Mouse (Mus musculus): ENCODE measurements around the gene Olfr1089. TPM values are rescaled to one million over a fixed set of nuclear protein-coding genes. Genes with fewer than 3 reads are reported as not detected.

Gene Olfr1089
- total RNA-seq (2012; rRNA removed): not detected in 2 replicates
- total RNA-seq (2014; rRNA removed): not detected in 2 replicates
- not detected in 2 replicates for polyA plus RNA-seq (2012; ENCODE audit: insufficient read length, low read depth)

DNA sequence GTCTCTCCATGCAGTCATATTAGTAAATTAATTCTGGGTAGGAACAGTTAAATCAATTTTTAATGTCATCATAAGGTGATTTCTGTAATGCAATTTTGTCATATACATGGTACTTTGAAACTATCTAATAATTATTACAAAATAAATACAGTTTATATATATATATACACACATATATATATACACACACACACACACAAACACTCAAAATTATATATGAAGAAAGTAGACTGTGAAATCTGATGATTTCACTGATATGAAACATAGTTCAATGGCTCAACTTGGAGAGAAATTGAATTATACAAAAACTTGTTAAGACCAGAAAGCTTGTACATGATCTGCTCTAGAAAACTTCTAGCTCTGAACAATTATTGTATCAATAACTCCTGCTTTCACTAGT, at the start of gene Olfr1089:
TSS of gene Olfr1089 (minus strand) at position 101 of the 400 bp plus-strand sequence.
- no peaks in the 10 kb centered on the region for H3K4me1 ChIP-seq (ENCODE audit: control insufficient read depth in 1 of 2, insufficient read depth in 2 of 2)
- TF ChIP-seq PAX5 (IDR thresholded peaks at IDR 0.05; ENCODE audit: low read length): no peak
- no peak for TF ChIP-seq NELFE (IDR thresholded peaks at IDR 0.05; ENCODE audit: low read depth, low read length)
- H3K36me3 ChIP-seq (replicated peaks in 1 of 2; ENCODE audit: control insufficient read depth in 1 of 2, insufficient read depth in 1 of 2, low read length in 1 of 2): no peaks in the 10 kb centered on the region
- H3K4me2 ChIP-seq (ENCODE audit: insufficient read depth, low read depth, poor library complexity, severe bottlenecking): no peak within 1 kb of the TSS
- no peak for DNase-seq (ENCODE audit: extremely low read depth)
- no peak within 1 kb of the TSS for H3K4me3 ChIP-seq (replicated peaks in 1 of 3; ENCODE audit: low read depth in 2 of 3, low read length in 2 of 3, poor library complexity in 1 of 3)
- no peak within 1 kb of the TSS for H3K27ac ChIP-seq (ENCODE audit: insufficient read depth, low read depth)
- H3K9me3 ChIP-seq (replicated peaks; ENCODE audit: low read length): peaks cover 8% of the 10 kb centered on the region
- no peaks in the 10 kb centered on the region for H3K27me3 ChIP-seq (replicated peaks)
- in situ Hi-C loops (cut with MboI; ENCODE audit: low pct_ligation_motif_present, low pct_unique_long_range_greater_than_20kb, low sequenced_read_pairs) (no loop called here), dilution Hi-C loops (cut with MboI; ENCODE audit: extremely low pct_ligation_motif_present, extremely low pct_unique_long_range_greater_than_20kb, low sequenced_read_pairs) (no loop called here)
- H3K79me2 ChIP-seq (replicated peaks; ENCODE audit: control insufficient read depth, extremely low read depth, insufficient read depth, poor library complexity, severe bottlenecking): no peaks in the 10 kb centered on the region
- H3K9ac ChIP-seq (ENCODE audit: insufficient read depth, low read depth): no peak within 1 kb of the TSS

DNA sequence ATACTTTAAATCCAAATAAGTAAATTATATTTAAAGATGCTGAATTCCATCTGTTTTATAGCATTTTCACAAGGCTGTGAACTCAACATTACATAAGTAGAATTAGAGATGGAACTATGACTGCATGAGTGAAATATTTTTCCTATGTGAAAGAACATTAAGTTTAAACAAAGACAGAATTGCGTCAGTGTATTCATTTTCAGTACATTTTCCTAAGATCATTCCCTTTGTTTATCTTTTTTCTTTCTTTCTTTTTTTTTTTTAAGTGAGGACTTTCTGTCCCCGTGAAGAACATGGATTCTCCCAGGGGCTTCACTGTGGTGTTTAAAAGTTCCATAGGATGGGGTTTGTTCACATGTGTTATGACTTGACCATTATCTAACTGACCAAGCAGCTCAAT, 48.7 kb upstream of the Olfr1089 start, which contains the start of gene Olfr1093:
TSS of gene Olfr1093 (plus strand) at position 301 of the 400 bp plus-strand sequence.
- in situ Hi-C loops (cut with MboI; ENCODE audit: low pct_ligation_motif_present, low pct_unique_long_range_greater_than_20kb, low sequenced_read_pairs): no loop called here

DNA sequence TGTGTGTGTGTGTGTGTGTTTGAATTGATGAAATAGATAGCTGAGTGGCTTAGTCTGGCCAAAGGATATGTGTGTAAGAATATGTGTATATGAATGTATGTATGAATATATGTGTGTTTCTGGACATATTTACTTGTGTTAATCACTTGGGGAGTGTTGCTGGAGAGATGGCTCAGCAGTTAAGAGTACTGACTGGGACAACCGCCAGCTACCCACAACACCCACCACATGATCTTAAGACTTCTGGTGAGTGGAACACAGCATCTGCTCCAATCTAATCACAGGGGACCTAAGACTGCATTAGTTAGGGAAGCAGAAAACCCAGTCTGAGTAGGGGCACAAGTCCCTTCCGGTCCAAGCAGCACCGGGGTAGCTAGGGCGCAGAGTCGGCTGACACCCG, 27.5 kb upstream of the Olfr1089 start:
- Histone ChIP-seq H3K4me3 (replicated peaks in 1 of 3; ENCODE audit: low read depth in 2 of 3, low read length in 2 of 3, poor library complexity in 1 of 3) (no peak overlapping the region), H3K79me2 (replicated peaks; ENCODE audit: control insufficient read depth, extremely low read depth, insufficient read depth, poor library complexity, severe bottlenecking) (no peaks in the 10 kb centered on the region), H3K27me3 (replicated peaks) (no peaks in the 10 kb centered on the region), H3K9ac (ENCODE audit: insufficient read depth, low read depth) (no peak overlapping the region), H3K27ac (ENCODE audit: insufficient read depth, low read depth) (no peak overlapping the region), H3K36me3 (replicated peaks in 1 of 2; ENCODE audit: control insufficient read depth in 1 of 2, insufficient read depth in 1 of 2, low read length in 1 of 2) (no peaks in the 10 kb centered on the region), H3K4me1 (ENCODE audit: control insufficient read depth in 1 of 2, insufficient read depth in 2 of 2) (no peaks in the 10 kb centered on the region), H3K4me2 (ENCODE audit: insufficient read depth, low read depth, poor library complexity, severe bottlenecking) (no peak overlapping the region), H3K9me3 (replicated peaks; ENCODE audit: low read length) (peaks cover 6% of the 10 kb centered on the region)
- TF ChIP-seq KAT2A (IDR thresholded peaks at IDR 0.05; ENCODE audit: insufficient replicate concordance, low read length) (no peak), CHD2 (IDR thresholded peaks at IDR 0.05; ENCODE audit: low read length) (no peak), USF2 (conservative IDR thresholded peaks at IDR 0.05; ENCODE audit: low read depth, low read length) (no peak), POLR2AphosphoS2 (IDR thresholded peaks at IDR 0.05; ENCODE audit: low read depth, low read length) (no peak), MYC (IDR thresholded peaks at IDR 0.05; ENCODE audit: low read depth, low read length) (no peak), MEF2A (IDR thresholded peaks at IDR 0.05; ENCODE audit: borderline replicate concordance, low read depth, low read length) (no peak), ZKSCAN1 (IDR thresholded peaks at IDR 0.05; ENCODE audit: borderline replicate concordance, low read depth, low read length) (no peak), RCOR1 (conservative IDR thresholded peaks at IDR 0.05; ENCODE audit: low read depth, low read length) (no peak), EP300 (IDR thresholded peaks at IDR 0.05; ENCODE audit: low read length) (no peak), MAZ (IDR thresholded peaks at IDR 0.05; ENCODE audit: low read depth, low read length) (no peak), E2F4 (IDR thresholded peaks at IDR 0.05; ENCODE audit: insufficient replicate concordance, low read depth, low read length) (no peak), SMC3 (IDR thresholded peaks at IDR 0.05; ENCODE audit: low read depth, low read length) (no peak)
- DNase-seq (ENCODE audit: extremely low read depth): no peak
- dilution Hi-C loops (cut with MboI; ENCODE audit: extremely low pct_ligation_motif_present, extremely low pct_unique_long_range_greater_than_20kb, low sequenced_read_pairs) (no loop called here), in situ Hi-C loops (cut with MboI; ENCODE audit: low pct_ligation_motif_present, low pct_unique_long_range_greater_than_20kb, low sequenced_read_pairs) (no loop called here)

More for the DNA sequence above, 48.7 kb upstream of the Olfr1089 start, which contains the start of gene Olfr1093:
- no peak for TF ChIP-seq POLR2A (IDR thresholded peaks at IDR 0.05; ENCODE audit: low read depth, low read length)
- TF ChIP-seq USF2 (conservative IDR thresholded peaks at IDR 0.05; ENCODE audit: low read depth, low read length): no peak
- TF ChIP-seq CTCF (conservative IDR thresholded peaks at IDR 0.05 in 1 of 2, IDR thresholded peaks at IDR 0.05 in 1 of 2; ENCODE audit: low read depth in 2 of 2, low read length in 2 of 2): no peak
- no peak for TF ChIP-seq MAX (IDR thresholded peaks at IDR 0.05; ENCODE audit: low read length)
- TF ChIP-seq EP300 (IDR thresholded peaks at IDR 0.05; ENCODE audit: low read length): no peak
- no peak for TF ChIP-seq USF1 (IDR thresholded peaks at IDR 0.05; ENCODE audit: low read depth, low read length)
- TF ChIP-seq MAZ (IDR thresholded peaks at IDR 0.05; ENCODE audit: low read depth, low read length): no peak
- no peak for TF ChIP-seq JUND (conservative IDR thresholded peaks at IDR 0.05; ENCODE audit: low read depth, low read length)
- no peak for TF ChIP-seq SIN3A (IDR thresholded peaks at IDR 0.05; ENCODE audit: low read length)
- H3K4me3 ChIP-seq (replicated peaks in 1 of 3; ENCODE audit: low read depth in 2 of 3, low read length in 2 of 3, poor library complexity in 1 of 3): no peak within 1 kb of the TSS
- DNase-seq (ENCODE audit: extremely low read depth): no peak
- no peak within 1 kb of the TSS for H3K27ac ChIP-seq (ENCODE audit: insufficient read depth, low read depth)
- H3K27me3 ChIP-seq (replicated peaks): no peaks in the 10 kb centered on the region
- no peaks in the 10 kb centered on the region for H3K36me3 ChIP-seq (replicated peaks in 1 of 2; ENCODE audit: control insufficient read depth in 1 of 2, insufficient read depth in 1 of 2, low read length in 1 of 2)
- dilution Hi-C loops (cut with MboI; ENCODE audit: extremely low pct_ligation_motif_present, extremely low pct_unique_long_range_greater_than_20kb, low sequenced_read_pairs): no loop called here
- no peak within 1 kb of the TSS for H3K9ac ChIP-seq (ENCODE audit: insufficient read depth, low read depth)
- no peaks in the 10 kb centered on the region for H3K4me1 ChIP-seq (ENCODE audit: control insufficient read depth in 1 of 2, insufficient read depth in 2 of 2)
- H3K4me2 ChIP-seq (ENCODE audit: insufficient read depth, low read depth, poor library complexity, severe bottlenecking): no peak within 1 kb of the TSS
- H3K79me2 ChIP-seq (replicated peaks; ENCODE audit: control insufficient read depth, extremely low read depth, insufficient read depth, poor library complexity, severe bottlenecking): no peaks in the 10 kb centered on the region
- H3K9me3 ChIP-seq (replicated peaks; ENCODE audit: low read length): peaks cover 7% of the 10 kb centered on the region
